Mouse (Mus musculus): ENCODE data around the gene Hdhd3.
A peak's percentile ranks its signal among the peaks of the same experiment; 100 is the strongest.

Hdhd3 gene

GRCm38 (mm10) chr4:62503374-62503970 is at the start of gene Hdhd3:
Hdhd3 (minus strand) TSS chr4:62503467.
- DNase-seq: no peak

GRCm38 (mm10) chr4:62551966-62552365 is 48.7 kb upstream of the Hdhd3 start:
- no peak for DNase-seq

- DNase-seq: no peak
Observed at GRCm38 (mm10) chr4:62544801-62545200, 41.5 kb upstream of the Hdhd3 start.

GRCm38 (mm10) chr4:62543782-62544181 is 40.5 kb upstream of the Hdhd3 start:
- no peak for DNase-seq

GRCm38 (mm10) chr4:62541802-62542201 is 38.5 kb upstream of the Hdhd3 start:
- no peak for DNase-seq

- no peak for DNase-seq
Observed at GRCm38 (mm10) chr4:62533729-62534128, 30.5 kb upstream of the Hdhd3 start.

GRCm38 (mm10) chr4:62527655-62528054 is 24.4 kb upstream of the Hdhd3 start:
- no peak for DNase-seq

GRCm38 (mm10) chr4:62526256-62526655 is 23.0 kb upstream of the Hdhd3 start:
- DNase-seq: no peak

GRCm38 (mm10) chr4:62525489-62525811 is 22.2 kb upstream of the Hdhd3 start:
- DNase-seq: no peak

- peak; percentile 91 to 97 for DNase-seq
Observed at GRCm38 (mm10) chr4:62524651-62525488, 21.6 kb upstream of the Hdhd3 start, which contains the start of the genes Pole3 and 4933430I17Rik. Pole3 (minus strand) TSS chr4:62525068. 4933430I17Rik (plus strand) TSS chr4:62525369.

- no peak for DNase-seq
Observed at GRCm38 (mm10) chr4:62520892-62521400, 17.7 kb upstream of the Hdhd3 start.

- peak; percentile 86 to 91 for DNase-seq
Observed at GRCm38 (mm10) chr4:62519849-62520233, 16.6 kb upstream of the Hdhd3 start, which contains the start of gene Alad. Alad (minus strand) TSS chr4:62519918.

- no peak for DNase-seq
Observed at GRCm38 (mm10) chr4:62519122-62519848, 16.0 kb upstream of the Hdhd3 start.

GRCm38 (mm10) chr4:62518416-62519121 is 15.3 kb upstream of the Hdhd3 start:
- peak; percentile 79 to 88 for DNase-seq

GRCm38 (mm10) chr4:62517538-62518415 is 14.5 kb upstream of the Hdhd3 start:
- DNase-seq: no peak

GRCm38 (mm10) chr4:62517046-62517445 is 13.8 kb upstream of the Hdhd3 start:
- DNase-seq: no peak

- no peak for DNase-seq
Observed at GRCm38 (mm10) chr4:62516579-62516978, 13.3 kb upstream of the Hdhd3 start.

- DNase-seq: peak; percentile 70 to 80
Observed at GRCm38 (mm10) chr4:62516079-62516478, 12.8 kb upstream of the Hdhd3 start.

- DNase-seq: peak; percentile 48 to 58
Observed at GRCm38 (mm10) chr4:62515490-62515889, 12.2 kb upstream of the Hdhd3 start.

GRCm38 (mm10) chr4:62514995-62515394 is 11.7 kb upstream of the Hdhd3 start:
- DNase-seq: peak in 1 of 2 experiments; percentile 44

- DNase-seq: no peak
Observed at GRCm38 (mm10) chr4:62513998-62514506, 10.8 kb upstream of the Hdhd3 start.

All from cerebellum, adult 18-20 months (tissue).